Mouse (Mus musculus): ENCODE measurements at regions not wholly inside any gene's neighbourhood (a gene's known extent, or its start where the extent isn't known, plus 50 kb on each side); places are given as distances from the start of the nearest gene placed in this dataset.
"Not testable (repeated sequence)": the region's sequence is repeated elsewhere in the genome, so short reads cannot be mapped to it uniquely, and the experiment has no call there.

DNA sequence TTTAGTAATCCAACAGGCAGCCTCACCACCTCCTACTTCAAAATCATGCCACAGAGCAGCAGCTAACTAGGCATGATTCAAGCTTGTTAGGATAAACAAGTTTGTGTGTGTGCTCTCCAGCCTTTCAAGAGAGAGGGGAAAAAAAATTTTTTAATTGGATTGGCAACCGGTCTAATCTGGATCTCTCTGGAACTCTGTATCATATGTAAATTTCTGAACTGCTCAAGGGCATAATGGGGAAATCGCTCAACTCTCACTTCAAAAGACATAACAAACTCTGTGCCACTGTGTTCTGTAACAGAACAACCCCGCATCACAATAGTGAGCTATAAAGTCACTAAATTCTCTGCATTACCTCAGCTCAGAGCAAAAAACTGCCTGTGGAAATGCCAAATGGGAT lies 147.9 kb upstream of the Krtap11-1 start:
- no peak for DNase-seq (ENCODE audit: extremely low spot score in 1 of 2, low spot score in 1 of 2)

DNA sequence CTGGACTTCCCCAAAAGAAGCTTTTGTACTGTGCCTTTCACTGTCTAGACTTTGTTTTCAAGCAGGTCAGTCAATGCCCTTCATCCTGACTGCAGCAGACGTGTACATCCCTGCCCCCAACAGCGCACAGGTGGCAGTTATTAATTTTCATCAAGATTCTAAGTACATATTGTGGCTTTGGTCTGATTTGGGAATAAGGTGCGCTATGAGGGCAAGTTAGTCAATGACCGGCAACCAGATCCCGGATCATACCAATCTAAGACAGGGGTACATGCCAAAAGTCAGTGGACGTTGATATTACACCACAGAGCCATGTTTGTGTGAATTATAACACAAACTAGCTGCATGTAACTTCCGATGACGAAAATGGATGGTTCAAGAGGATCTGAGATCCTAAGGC lies 144.7 kb upstream of the Krtap11-1 start:
- DNase-seq (ENCODE audit: extremely low spot score in 1 of 2, low spot score in 1 of 2), result not testable (repeated sequence)

DNA sequence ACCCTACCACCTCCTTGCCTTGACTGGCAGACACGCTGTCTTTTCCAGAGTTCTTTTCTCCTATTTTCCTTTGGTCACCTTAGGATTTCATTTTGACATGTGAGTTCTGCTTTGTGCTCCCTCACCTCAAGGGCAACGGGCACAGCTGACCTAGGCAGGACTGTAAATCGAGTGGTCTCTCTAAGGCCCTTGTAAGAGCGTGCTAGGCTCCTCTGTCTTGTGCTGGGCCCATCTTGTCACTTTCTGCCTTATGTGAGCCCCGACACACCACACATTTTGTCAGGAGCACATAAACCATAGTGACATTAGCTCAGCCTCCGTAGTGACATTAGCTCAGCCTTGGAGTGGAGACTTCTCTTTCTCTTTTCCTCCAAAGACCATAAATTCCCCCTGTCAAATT lies 133.3 kb upstream of the Krtap11-1 start:
- DNase-seq (ENCODE audit: extremely low spot score in 1 of 2, low spot score in 1 of 2), result no peak

DNA sequence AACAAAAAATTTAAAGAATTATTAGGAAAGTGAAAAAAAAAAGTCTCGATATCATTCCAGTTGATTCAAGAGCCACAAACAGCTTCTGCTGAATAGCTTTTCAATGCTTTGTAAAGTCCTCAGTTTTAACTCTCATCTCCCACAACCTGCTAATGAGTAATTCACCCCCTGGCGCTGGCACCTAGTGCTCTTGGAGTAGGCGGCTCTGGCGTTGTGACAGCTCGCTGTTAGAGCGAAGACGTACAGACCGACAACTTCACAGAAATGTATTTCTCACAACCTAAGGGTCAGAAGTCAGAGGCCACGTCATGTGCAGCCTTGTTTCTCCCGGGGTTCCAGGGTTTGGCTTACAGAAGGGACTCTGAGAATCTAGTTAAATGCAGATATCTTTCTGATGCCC lies 132.2 kb upstream of the Krtap11-1 start:
- DNase-seq (ENCODE audit: extremely low spot score in 1 of 2, low spot score in 1 of 2), result peak in 1 of 2 experiments; percentile 13

DNA sequence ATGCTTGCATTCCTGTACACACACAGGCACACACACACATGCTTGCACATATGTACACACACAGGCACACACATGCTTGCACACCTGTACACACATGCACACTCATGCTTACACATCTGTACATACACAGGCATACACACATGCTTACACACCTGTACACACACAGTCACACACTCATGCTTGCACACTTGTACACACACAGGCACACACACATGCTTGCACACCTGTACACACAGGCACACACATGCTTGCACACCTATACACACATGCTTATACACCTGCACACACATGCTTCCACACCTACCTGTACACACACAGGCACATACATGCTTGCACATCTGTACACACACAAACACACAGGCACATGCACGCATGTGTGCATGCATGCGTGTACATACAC lies 131.4 kb upstream of the Krtap11-1 start:
- no peak for DNase-seq (ENCODE audit: extremely low spot score in 1 of 2, low spot score in 1 of 2)

DNA sequence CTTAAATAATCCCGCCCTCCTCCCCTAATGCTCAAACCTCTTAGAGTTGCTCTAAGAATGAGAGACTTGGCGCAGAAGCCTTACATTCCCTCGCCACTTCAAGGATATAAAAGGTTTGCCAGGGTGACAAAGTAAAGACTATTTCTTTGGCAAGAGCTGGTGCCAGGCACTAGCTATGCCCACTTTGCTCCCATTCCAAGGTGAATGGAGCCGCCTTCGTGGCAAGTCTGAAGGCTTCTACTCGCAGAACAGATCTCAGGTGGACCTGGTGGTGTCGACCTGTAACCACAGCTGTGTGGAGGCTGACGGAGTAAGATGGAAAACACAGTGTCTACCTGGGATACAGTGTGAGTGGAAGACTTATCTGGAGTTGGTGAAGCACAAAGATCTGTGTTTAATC lies 130.8 kb upstream of the Krtap11-1 start:
- DNase-seq (ENCODE audit: extremely low spot score in 1 of 2, low spot score in 1 of 2), result no peak

DNA sequence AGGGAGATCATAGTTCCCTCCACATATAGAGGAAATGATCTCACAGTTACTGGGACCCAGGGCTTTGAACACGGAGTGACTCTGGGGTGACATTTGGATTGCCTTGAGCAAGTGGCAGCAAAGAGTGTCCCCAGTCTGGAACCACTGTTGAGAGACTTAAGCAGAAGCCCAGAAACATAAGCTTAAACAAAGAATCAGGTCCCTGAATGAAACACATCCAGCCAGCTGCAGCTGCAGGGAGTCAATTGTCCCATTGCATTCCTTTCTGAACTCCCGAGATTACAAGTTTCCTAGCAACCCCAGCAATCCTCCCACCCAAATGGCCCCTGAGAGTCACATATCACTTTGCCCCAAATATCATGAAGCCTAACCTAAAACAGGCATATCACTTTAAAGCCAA lies 128.7 kb upstream of the Krtap11-1 start:
- DNase-seq (ENCODE audit: extremely low spot score in 1 of 2, low spot score in 1 of 2), result no peak

DNA sequence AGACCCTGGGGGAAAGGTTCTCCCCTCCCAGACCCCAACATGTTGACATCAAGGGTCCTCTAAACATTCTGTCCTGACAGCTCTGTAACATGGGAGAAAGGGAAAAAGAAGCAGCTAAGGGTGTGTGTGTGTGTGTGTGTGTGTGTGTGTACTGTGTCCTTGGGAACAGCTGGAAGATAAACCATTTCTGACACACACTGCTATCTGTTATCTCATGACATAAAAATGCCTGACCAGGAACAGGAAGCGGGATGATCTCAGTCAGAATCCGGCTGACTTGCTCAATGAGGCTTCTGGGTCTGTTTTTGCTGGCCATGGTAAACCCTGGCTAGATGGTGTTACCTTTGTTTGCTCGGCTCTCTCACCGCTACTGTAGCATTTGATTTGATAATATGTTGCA lies 124.8 kb upstream of the Krtap11-1 start:
- no peak for DNase-seq (ENCODE audit: extremely low spot score in 1 of 2, low spot score in 1 of 2)

DNA sequence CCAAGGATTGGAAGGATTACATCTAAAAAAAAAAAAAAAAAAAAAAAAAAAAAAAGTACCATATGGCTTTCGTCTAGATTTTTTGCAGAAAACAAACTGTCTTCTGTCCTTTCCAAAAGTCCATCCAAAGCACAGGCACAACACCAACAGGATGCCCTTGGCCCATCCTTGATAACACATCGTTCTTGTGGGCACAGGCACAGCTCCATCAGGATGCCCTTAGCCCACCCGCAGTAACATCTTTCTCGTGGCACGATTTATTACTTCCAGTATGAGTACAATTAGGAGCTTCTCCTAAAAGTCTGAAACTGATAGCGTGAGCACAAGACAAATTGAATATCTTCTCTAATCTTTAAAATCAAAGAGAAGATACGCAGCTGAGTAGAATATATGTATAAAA lies 124.4 kb upstream of the Krtap11-1 start:
- no peak for DNase-seq (ENCODE audit: extremely low spot score in 1 of 2, low spot score in 1 of 2)

DNA sequence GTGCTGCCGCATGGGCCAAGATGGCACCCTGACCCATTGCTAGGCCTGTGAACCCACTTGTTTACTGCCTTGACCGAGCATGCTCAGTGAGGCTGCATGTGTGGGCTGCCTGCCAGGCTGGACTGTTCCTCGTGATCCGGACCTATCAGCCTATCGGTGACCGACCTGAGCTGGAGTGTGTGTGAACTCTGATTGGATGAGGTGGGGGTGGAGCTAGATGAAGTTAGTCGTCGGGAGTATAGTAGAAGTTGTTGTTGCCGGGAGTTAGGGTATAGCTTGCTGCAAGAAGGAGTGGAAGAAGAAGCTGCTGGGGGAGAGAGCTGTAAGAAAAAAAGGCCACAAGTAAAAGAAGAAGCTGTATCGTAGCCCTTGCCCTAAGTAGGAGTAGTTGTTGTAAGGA lies 122.3 kb upstream of the Krtap11-1 start:
- no peak for DNase-seq (ENCODE audit: extremely low spot score in 1 of 2, low spot score in 1 of 2)

DNA sequence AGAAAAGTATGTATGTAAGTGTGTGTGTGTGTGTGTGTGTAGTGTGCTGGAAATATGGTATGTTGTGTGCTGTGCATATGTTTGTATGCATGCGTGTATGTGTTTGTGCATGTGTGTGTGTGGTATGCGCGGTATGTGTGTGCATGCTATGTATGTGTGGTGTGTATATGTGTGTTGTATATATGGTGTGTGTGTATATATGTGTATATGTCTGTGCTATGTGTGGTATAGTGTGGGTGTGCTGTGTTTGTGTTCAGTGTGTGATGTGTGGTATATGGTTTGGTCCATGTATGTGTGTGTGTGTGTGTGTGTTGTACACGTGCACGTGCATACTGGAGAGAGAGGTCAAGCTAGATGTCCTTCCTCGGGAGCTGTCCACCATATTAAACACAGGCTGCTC lies 108.5 kb upstream of the Krtap11-1 start:
- DNase-seq (ENCODE audit: extremely low spot score in 1 of 2, low spot score in 1 of 2), result no peak

DNA sequence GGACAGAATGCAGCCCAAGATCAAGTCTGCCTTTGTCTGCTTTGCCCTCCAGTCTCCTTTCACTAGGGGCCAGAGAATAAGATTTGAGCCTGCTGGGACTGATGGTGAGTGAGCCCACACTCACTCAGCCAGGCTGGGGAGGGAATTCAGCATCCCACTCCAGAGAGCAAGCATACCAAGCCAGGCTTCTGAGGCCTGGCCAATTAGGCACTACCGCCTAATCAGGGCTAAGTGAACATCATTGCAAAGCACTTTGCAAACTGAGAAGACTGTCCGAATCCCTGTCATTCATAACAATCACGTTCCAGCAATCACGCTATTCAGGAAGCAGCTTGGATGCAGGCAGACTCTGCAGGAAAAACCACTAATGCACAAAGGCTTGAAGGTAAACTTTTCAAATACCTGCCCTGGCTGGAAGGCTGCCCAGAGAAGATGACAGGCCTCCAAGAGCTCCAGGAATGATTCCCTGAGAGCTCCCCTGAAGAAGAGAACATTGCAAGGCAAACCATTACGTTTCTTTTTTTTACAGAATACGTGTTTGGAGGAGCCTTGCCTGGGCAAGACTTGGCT lies 107.5 kb upstream of the Krtap11-1 start:
- no peak for DNase-seq (ENCODE audit: extremely low spot score in 1 of 2, low spot score in 1 of 2)

DNA sequence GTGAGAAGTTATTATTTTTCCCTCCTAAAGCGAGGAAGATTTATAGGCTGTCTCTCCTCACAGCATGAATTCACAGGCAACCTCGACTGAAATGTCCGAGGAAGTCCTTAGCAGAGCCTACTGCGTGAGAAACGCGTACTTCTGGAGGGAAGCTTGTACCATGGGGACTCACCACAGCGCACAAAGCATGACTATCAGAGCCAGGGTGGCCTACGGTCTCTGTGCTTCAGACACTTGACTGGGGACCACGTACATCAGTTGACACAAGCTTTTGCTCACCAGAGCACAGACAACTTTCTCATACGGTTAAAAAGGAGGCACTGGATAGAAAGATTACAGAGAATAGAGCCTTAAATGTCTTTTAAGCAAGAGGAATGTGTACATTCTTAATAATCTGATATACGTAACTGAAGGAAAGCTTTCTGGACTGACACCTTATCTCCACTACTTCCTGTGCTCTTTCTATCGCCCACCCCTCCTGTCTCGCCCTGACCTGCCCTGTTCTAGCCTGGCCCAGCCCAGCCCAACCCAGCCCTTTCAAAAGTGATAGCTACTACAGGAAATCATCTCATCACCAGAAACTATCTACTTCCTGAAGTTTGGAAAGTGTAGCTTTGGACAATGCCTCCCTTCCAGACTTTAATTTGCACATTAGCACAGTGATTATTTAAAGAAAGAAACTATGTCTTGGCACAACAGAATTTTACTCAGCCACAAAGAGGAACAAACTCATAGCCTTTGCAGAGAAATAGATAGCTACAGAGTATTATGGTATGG lies 104.2 kb upstream of the Krtap11-1 start:
- DNase-seq (ENCODE audit: extremely low spot score in 1 of 2, low spot score in 1 of 2), result no peak

DNA sequence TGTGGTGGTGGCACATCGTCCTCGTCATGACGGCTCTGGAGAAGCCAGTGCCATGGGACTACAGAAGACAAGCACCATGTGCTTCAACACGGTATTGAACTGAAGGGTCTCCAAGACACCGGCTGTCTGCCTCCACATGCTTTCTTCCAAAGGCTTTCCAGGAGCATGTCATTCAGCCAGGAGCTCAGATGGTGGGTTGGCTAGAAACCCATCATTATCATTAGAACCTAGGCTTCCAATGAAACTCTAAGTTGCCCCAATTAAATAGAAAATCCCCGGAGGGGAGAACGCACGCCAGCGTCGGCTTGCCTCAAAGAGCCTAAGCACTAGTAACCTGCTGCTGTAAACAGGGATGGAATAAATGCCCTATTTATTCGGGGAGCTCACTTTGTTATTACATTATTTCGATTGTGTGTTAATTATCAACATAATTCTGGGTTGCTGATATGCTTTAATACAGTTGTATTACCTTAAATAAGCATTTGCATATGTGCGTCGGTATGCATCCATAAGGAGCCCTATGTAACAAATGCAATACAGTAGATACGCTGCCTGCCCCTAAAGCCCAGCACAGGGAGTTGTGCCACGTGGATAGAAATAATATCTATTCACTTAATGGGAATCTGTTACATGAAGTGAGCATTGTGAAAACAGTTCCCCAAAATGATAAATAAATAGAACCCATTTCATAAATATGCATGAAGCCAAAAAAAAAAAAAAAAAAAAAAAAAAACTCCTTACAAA lies 103.3 kb upstream of the Krtap11-1 start:
- no peak for DNase-seq (ENCODE audit: extremely low spot score in 1 of 2, low spot score in 1 of 2)

DNA sequence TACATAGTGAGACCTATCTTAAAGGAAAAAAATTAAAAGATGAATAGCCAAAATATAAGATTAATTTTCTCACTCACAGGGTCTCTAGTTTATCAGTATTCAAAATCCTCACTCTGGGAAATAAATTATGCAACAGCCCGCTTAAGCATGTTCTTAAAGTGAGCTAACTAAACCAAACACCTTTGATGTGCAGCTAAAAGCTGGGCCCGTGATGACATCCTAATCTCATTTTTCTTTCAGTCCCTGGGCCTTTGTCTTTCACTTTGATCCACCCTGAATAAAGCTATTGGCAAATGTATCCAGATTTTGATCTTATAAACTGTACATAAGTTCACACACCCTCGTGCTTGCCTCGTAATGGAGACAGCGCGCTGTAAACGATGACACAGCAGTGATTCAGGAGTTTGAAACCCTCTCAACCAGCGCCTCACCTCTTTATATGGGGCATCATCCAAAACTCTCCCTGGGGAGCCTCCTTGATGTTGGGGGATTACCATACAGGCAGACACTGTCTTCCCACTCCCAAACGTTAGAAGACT lies 100.3 kb upstream of the Krtap11-1 start:
- DNase-seq (ENCODE audit: extremely low spot score in 1 of 2, low spot score in 1 of 2), result no peak

DNA sequence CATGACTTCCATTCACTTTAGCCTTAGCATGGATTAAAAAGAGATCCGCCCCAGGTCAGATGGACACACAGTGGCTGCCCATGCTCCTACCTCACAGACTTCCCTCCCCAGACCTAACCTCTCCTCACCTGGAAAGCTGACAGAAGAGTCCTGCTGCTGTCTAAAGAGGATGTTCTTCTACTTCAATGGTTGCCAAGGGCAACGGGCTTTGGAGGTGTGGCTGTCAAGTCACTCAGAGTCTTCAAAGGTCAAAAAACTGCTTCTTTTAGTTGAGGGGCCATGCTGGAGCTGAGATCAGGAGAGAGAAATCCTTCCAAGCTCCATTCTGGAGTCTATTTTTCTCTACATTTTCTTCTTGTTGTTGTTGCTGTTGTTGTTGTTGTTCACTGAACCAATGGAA lies 89.1 kb upstream of the Krtap11-1 start:
- no peak for DNase-seq (ENCODE audit: extremely low spot score in 1 of 2, low spot score in 1 of 2)

DNA sequence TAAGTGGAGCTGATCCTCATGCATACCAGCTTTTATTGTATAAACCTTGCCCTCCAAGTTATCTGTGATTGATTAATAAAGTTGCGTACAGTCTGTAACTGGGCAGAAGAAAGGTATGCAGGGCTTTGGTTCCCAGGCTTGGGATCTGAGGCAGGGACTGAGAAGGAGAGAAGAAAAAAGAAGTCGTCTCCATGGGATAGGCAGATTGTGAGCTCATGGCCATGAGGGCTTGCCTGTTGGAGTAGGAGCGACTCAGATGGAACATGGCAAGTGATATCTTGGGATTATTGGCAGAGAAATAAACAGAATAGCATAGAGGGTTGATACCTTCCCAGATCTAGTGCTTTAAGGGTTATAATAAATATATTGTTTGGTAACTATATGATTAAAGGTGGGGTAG lies 85.1 kb upstream of the Krtap11-1 start:
- no peak for DNase-seq (ENCODE audit: extremely low spot score in 1 of 2, low spot score in 1 of 2)

DNA sequence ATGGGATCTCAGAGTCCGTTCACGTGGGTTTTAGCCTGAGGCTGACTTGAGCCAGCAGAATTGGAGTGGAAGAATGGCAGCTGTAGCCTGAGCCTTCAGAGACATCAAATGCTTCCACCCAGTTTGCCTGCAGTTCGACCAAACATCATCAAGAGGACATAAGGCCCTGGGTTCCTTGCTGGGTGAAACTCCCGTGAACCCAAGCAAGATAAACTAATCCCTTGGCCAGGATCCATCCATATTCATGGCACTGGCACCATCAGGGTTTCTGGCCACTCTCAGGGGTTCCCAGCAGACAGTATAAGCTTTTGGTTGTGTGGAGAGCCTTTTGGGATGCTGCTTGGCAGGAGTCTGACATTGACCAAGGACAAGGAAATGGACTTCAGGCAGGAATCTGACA lies 77.7 kb upstream of the Krtap11-1 start:
- no peak for DNase-seq (ENCODE audit: extremely low spot score in 1 of 2, low spot score in 1 of 2)

DNA sequence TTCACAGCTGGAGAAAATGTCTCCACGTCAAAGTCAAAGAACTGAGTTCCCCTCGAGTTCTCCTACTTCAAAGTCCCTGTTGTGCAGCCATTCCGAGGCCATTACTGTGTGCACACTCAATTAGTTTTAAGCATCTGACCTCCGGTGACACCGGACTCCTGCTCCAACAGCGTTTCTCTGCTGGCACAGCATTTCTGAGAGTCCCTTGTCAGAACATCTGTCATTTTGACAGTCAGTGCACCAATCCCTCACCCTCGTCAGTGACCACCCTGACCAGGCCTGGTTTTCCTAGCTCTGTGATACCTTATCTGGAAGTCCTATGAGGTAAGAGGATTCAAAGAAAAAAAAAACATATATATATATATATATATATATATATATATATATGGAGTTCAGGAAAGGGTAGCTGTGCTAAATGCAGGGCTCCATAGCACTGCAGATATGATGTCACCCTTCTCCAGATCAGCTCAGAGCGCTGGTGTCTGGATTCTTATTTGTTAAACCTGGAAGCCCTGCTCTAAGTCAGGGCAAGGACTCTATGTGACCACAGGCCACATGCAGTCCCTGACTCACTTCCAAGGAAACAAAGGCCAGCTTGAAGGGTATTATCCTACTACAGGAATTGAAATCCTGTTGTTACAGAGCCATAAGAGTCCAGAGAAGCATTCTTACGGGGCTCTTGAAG lies 63.1 kb upstream of the Krtap11-1 start:
- no peak for DNase-seq (ENCODE audit: extremely low spot score in 1 of 2, low spot score in 1 of 2)

DNA sequence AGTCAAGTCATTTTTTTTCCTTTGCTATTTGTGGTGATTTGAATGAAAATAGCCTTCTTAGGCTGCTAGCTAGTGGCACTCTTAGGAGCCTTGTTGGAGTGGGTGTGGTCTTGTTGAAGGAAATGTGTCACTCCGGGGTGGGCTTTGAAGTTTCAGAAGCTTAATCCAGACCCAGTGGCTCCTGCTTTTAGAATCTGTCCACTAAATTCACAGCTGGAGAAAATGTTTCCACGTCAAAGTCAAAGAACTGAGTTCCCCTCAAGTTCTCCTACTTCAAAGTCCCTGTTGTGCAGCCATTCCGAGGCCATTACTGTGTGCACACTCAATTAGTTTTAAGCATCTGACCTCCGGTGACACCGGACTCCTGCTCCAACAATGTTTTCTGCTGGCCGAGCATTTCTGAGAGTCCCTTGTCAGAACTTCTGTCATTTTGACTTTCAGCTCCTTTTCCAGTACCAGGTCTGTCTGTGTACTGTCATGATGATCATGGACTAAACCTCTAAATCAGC lies 61.2 kb upstream of the Krtap11-1 start:
- no peak for DNase-seq (ENCODE audit: extremely low spot score in 1 of 2, low spot score in 1 of 2)
